Mouse (Mus musculus) B cell, adult 2 months (primary cell): ENCODE measurements around the gene Adamts17.

Source experiments
- DNase-seq, 2 experiments: peaks; one replicate each; pipeline ENCODE4 v3.0.0; 2022

Gene Adamts17

GRCm38 (mm10) chr7:67036502-67037485 lies 197.3 kb downstream of the Adamts17 start:
- DNase-seq, result no peak

GRCm38 (mm10) chr7:67037726-67038520 lies 198.4 kb downstream of the Adamts17 start:
- no peak for DNase-seq

- DNase-seq, result no peak
Measured at GRCm38 (mm10) chr7:67039143-67039542, 199.6 kb downstream of the Adamts17 start.

GRCm38 (mm10) chr7:67039861-67040260 lies 200.3 kb downstream of the Adamts17 start:
- no peak for DNase-seq

GRCm38 (mm10) chr7:67041685-67042084 lies 202.2 kb downstream of the Adamts17 start:
- no peak for DNase-seq

GRCm38 (mm10) chr7:67044121-67044817 lies 204.7 kb downstream of the Adamts17 start:
- no peak for DNase-seq

GRCm38 (mm10) chr7:67045202-67045601 lies 205.7 kb downstream of the Adamts17 start:
- DNase-seq, result no peak

- DNase-seq, result no peak
Measured at GRCm38 (mm10) chr7:67049206-67049605, 209.7 kb downstream of the Adamts17 start.

- no peak for DNase-seq
Measured at GRCm38 (mm10) chr7:67050424-67050823, 210.9 kb downstream of the Adamts17 start.

- no peak for DNase-seq
Measured at GRCm38 (mm10) chr7:67051089-67051718, 211.7 kb downstream of the Adamts17 start.

- DNase-seq, result no peak
Measured at GRCm38 (mm10) chr7:67054876-67055275, 215.3 kb downstream of the Adamts17 start.

GRCm38 (mm10) chr7:67055510-67055909 lies 216.0 kb downstream of the Adamts17 start:
- DNase-seq, result no peak

- peak; percentile 10 to 19 for DNase-seq
Measured at GRCm38 (mm10) chr7:67061756-67062155, 222.2 kb downstream of the Adamts17 start.

- no peak for DNase-seq
Measured at GRCm38 (mm10) chr7:67062571-67062970, 223.0 kb downstream of the Adamts17 start.

- DNase-seq, result no peak
Measured at GRCm38 (mm10) chr7:67064627-67065305, 225.2 kb downstream of the Adamts17 start.

- no peak for DNase-seq
Measured at GRCm38 (mm10) chr7:67065631-67066030, 226.1 kb downstream of the Adamts17 start.

- no peak for DNase-seq
Measured at GRCm38 (mm10) chr7:67072015-67072685, 232.6 kb downstream of the Adamts17 start.

- DNase-seq, result no peak
Measured at GRCm38 (mm10) chr7:67082751-67083150, 243.2 kb downstream of the Adamts17 start.

GRCm38 (mm10) chr7:67087759-67088158 lies 248.2 kb downstream of the Adamts17 start:
- DNase-seq, result no peak

- no peak for DNase-seq
Measured at GRCm38 (mm10) chr7:67097096-67097495, 257.6 kb downstream of the Adamts17 start.

GRCm38 (mm10) chr7:67101418-67101973 lies 262.0 kb downstream of the Adamts17 start:
- no peak for DNase-seq
